Comparison of ENCODE assay signal across 8 mouse cellular contexts in the genomic region with DNA sequence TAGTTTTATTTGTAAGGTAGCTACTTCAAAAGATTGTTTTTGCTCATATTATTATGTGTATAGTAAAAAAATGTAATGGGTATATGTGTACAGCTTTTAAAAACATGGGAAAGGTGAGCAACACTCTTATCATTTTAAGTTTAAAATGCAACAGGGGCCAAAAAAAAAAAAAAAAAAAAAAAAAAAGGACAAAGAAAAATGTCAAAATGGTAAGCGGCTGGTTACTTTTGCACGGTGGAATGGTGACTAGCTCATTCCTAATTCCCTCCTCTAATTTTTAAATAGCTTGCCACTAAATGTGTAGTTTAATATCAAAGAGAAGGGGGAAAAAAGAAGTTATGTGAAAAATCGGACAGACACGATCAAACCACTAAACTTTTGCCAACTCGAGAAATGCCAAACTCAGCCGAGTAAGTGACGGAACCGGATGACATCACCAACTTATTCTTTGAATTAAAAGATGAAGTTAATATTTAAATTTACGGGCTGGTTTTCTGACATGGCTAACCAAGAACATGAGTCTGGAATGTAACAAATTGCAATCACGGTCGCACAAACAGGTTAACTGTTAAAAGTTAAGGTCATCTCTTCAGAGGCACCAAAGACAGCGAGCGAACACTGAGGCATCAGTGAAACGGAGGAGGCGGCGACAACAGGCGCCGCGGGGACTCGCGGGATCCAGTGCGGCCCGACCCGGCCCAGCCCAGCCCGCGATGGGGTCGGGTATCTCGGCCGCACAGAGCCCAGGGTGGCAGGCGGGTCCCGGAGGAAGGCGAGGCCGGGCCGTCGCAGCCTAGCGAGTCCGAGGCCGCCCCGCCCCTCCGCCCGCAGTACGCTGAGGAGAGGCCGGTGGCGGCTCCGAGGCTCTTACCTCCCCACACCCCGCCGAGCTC. TPM values are rescaled to one million over a fixed set of nuclear protein-coding genes. Genes with fewer than 3 reads are reported as not detected.
A peak's percentile ranks its signal among the peaks of the same experiment; 100 is the strongest.
DNase-seq lines count a peak whose midpoint lies in the region; ATAC-seq and TF ChIP-seq lines count a peak whose summit lies in the region.

No protein-coding gene starts in this region.

- no peak for DNase-seq in kidney, postnatal 14 days
- DNase-seq in urinary bladder, adult 2 months (ENCODE audit: low spot score): no peak
- no peak for DNase-seq in adrenal gland, adult 18-20 months (ENCODE audit: low spot score in 2 of 2)
- DNase-seq in right cerebral cortex, postnatal 25 days: no peak

- ATAC-seq in kidney, embryonic 16.5 days (ENCODE audit: low FRiP score, low TSS enrichment): no peak
- ATAC-seq in hindbrain, embryonic 12.5 days (ENCODE audit: low FRiP score): peak; percentile 95; the same call in 1 of the 2 replicates
- ATAC-seq in midbrain, embryonic 12.5 days (ENCODE audit: low FRiP score, low read depth): no peak; the same call in 1 of the 2 replicates

- peak overlapping the region; percentile 98 for H3K27ac ChIP-seq in kidney, embryonic 16.5 days (ENCODE audit: low read length)
- peak overlapping the region; percentile 99 for H3K27ac ChIP-seq in bone marrow, adult 2 months (ENCODE audit: control insufficient read depth, insufficient read depth, low read depth, low read length, poor library complexity)
- peak overlapping the region; percentile 95 for H3K27ac ChIP-seq in hindbrain, embryonic 12.5 days
- peak overlapping the region; percentile 94 for H3K27ac ChIP-seq in midbrain, embryonic 12.5 days (replicated peaks)

- TF ChIP-seq CTCF in bone marrow, adult 2 months (IDR thresholded peaks at IDR 0.05; ENCODE audit: control insufficient read depth, insufficient read depth, low read length): no peak

- no peaks in the 10 kb centered on the region for H3K36me3 ChIP-seq in kidney, embryonic 16.5 days (ENCODE audit: insufficient read depth, low read length)
- H3K36me3 ChIP-seq in hindbrain, embryonic 12.5 days: 0 out of 2 replicates have a peak, but pooled peaks cover 5% of the 10 kb centered on the region
- H3K36me3 ChIP-seq in midbrain, embryonic 12.5 days: no peaks in the 10 kb centered on the region

- peaks cover 11% of the 10 kb centered on the region; the same call in 1 of the 2 replicates for H3K4me1 ChIP-seq in kidney, embryonic 16.5 days (ENCODE audit: insufficient read depth, low read length)
- no peaks in the 10 kb centered on the region; the same call in 1 of the 2 replicates for H3K4me1 ChIP-seq in bone marrow, adult 2 months (ENCODE audit: control insufficient read depth, insufficient read depth, low read length)
- H3K4me1 ChIP-seq in hindbrain, embryonic 12.5 days: peaks cover 9% of the 10 kb centered on the region
- peaks cover 3% of the 10 kb centered on the region for H3K4me1 ChIP-seq in midbrain, embryonic 12.5 days

- no peak for TF ChIP-seq POLR2A in bone marrow, adult 2 months (IDR thresholded peaks at IDR 0.05; ENCODE audit: borderline replicate concordance, control insufficient read depth, low read depth, low read length)

- H3K4me3 ChIP-seq in kidney, embryonic 16.5 days (ENCODE audit: low read length): peak overlapping the region; percentile 72
- peak overlapping the region; percentile 100 for H3K4me3 ChIP-seq in bone marrow, adult 2 months (replicated peaks; ENCODE audit: control insufficient read depth, low read depth, low read length)
- H3K4me3 ChIP-seq in hindbrain, embryonic 12.5 days: peak overlapping the region; percentile 78
- peak overlapping the region; percentile 74 for H3K4me3 ChIP-seq in midbrain, embryonic 12.5 days

- 2% methylated on average over 44 of the region's 47 CpGs for WGBS in kidney, embryonic 16.5 days
- 2% methylated on average over 47 of the region's 47 CpGs for WGBS in bone marrow, adult 2 months
- 3% methylated on average over 47 of the region's 47 CpGs for WGBS in hindbrain, embryonic 12.5 days
- 4% methylated on average over 38 of the region's 47 CpGs for WGBS in midbrain, embryonic 12.5 days

- peak overlapping the region; percentile 76 for H3K4me2 ChIP-seq in kidney, embryonic 16.5 days (replicated peaks; ENCODE audit: low read depth, low read length)
- H3K4me2 ChIP-seq in hindbrain, embryonic 12.5 days (replicated peaks): peak overlapping the region; percentile 58
- peak overlapping the region; percentile 67 for H3K4me2 ChIP-seq in midbrain, embryonic 12.5 days (replicated peaks)

- peak overlapping the region; percentile 88 for H3K9ac ChIP-seq in kidney, embryonic 16.5 days (replicated peaks; ENCODE audit: low read length)
- H3K9ac ChIP-seq in hindbrain, embryonic 12.5 days: peak overlapping the region; percentile 87
- H3K9ac ChIP-seq in midbrain, embryonic 12.5 days (replicated peaks): peak overlapping the region; percentile 85

- no peaks in the 10 kb centered on the region for H3K27me3 ChIP-seq in kidney, embryonic 16.5 days (ENCODE audit: insufficient read depth, low read length)
- no peaks in the 10 kb centered on the region for H3K27me3 ChIP-seq in hindbrain, embryonic 12.5 days
- no peaks in the 10 kb centered on the region for H3K27me3 ChIP-seq in midbrain, embryonic 12.5 days

- H3K9me3 ChIP-seq in kidney, embryonic 16.5 days (ENCODE audit: low read length): no peaks in the 10 kb centered on the region
- no peaks in the 10 kb centered on the region for H3K9me3 ChIP-seq in hindbrain, embryonic 12.5 days (replicated peaks)
- H3K9me3 ChIP-seq in midbrain, embryonic 12.5 days: no peaks in the 10 kb centered on the region

RNA-seq across cellular contexts. Expression of a gene that starts 0.6 kb away (rescaled TPM):
- polyA plus RNA-seq in kidney, embryonic 16.5 days (2015; fragmentation: Nextera tagmentation; extraction: Ambion mirVana): 12.1 and 13.6 TPM in 2 replicates
- 1.8 and 5.2 TPM in 2 replicates for polyA plus RNA-seq in bone marrow, adult 2 months (2011; ENCODE audit: insufficient read depth, insufficient read length, low replicate concordance, missing spikeins)
- 13.0 and 14.0 TPM in 2 replicates for polyA plus RNA-seq in hindbrain, embryonic 12.5 days (2016; fragmentation: Nextera tagmentation; extraction: Ambion mirVana)
- polyA plus RNA-seq in midbrain, embryonic 12.5 days (2016; fragmentation: Nextera tagmentation; extraction: Ambion mirVana): 13.9 and 14.0 TPM in 2 replicates
- 10.3 and 10.7 TPM in 2 replicates for polyA plus RNA-seq in urinary bladder, adult 2 months (2012; rRNA removed)
- 10 to 100 TPM; 24.1 to 25.4 TPM for total RNA-seq in adrenal gland, adult 18-20 months (2021)

RNA-seq across cellular contexts. Expression of a gene that starts 45.9 kb away (rescaled TPM):
- polyA plus RNA-seq in kidney, embryonic 16.5 days (2015; fragmentation: Nextera tagmentation; extraction: Ambion mirVana): not detected in 2 replicates
- not detected in 2 replicates for polyA plus RNA-seq in bone marrow, adult 2 months (2011; ENCODE audit: insufficient read depth, insufficient read length, low replicate concordance, missing spikeins)
- polyA plus RNA-seq in hindbrain, embryonic 12.5 days (2016; fragmentation: Nextera tagmentation; extraction: Ambion mirVana): not detected in 2 replicates
- not detected in 2 replicates for polyA plus RNA-seq in midbrain, embryonic 12.5 days (2016; fragmentation: Nextera tagmentation; extraction: Ambion mirVana)
- not detected in 2 replicates for polyA plus RNA-seq in urinary bladder, adult 2 months (2012; rRNA removed)
- not detected for total RNA-seq in adrenal gland, adult 18-20 months (2021)

RNA-seq across cellular contexts. Expression of a gene that starts 46.3 kb away (rescaled TPM):
- polyA plus RNA-seq in kidney, embryonic 16.5 days (2015; fragmentation: Nextera tagmentation; extraction: Ambion mirVana): 0.17 and 0.24 TPM in 2 replicates
- 7.2 TPM in 1 of 2 replicates, not detected in the other for polyA plus RNA-seq in bone marrow, adult 2 months (2011; ENCODE audit: insufficient read depth, insufficient read length, low replicate concordance, missing spikeins)
- 0.18 TPM in 1 of 2 replicates, not detected in the other for polyA plus RNA-seq in hindbrain, embryonic 12.5 days (2016; fragmentation: Nextera tagmentation; extraction: Ambion mirVana)
- polyA plus RNA-seq in midbrain, embryonic 12.5 days (2016; fragmentation: Nextera tagmentation; extraction: Ambion mirVana): 0.15 TPM in 1 of 2 replicates, not detected in the other
- 8.4 and 9.8 TPM in 2 replicates for polyA plus RNA-seq in urinary bladder, adult 2 months (2012; rRNA removed)
- 1 to 10 TPM; 3.7 to 6.9 TPM for total RNA-seq in adrenal gland, adult 18-20 months (2021)
